Mouse (Mus musculus): ENCODE measurements around the gene Tmem248.

Tmem248 gene

GRCm38 (mm10) chr5:130204560-130204959, 12.3 kb upstream of the Tmem248 start:
- no peak for DNase-seq

- no peak for DNase-seq
Measured at GRCm38 (mm10) chr5:130205441-130206023, 11.3 kb upstream of the Tmem248 start.

- DNase-seq, result no peak
Measured at GRCm38 (mm10) chr5:130207299-130207698, 9.6 kb upstream of the Tmem248 start.

- DNase-seq, result no peak
Measured at GRCm38 (mm10) chr5:130212956-130213355, 3.9 kb upstream of the Tmem248 start.

- DNase-seq, result no peak
Measured at GRCm38 (mm10) chr5:130217406-130217805, 525 bp downstream of the Tmem248 start.

- DNase-seq, result no peak
Measured at GRCm38 (mm10) chr5:130218336-130218735, 1.5 kb downstream of the Tmem248 start.

- DNase-seq, result no peak
Measured at GRCm38 (mm10) chr5:130221316-130221715, 4.4 kb downstream of the Tmem248 start.

- DNase-seq, result no peak
Measured at GRCm38 (mm10) chr5:130221760-130222145, 4.9 kb downstream of the Tmem248 start.

- peak; percentile 94 to 95 for DNase-seq
Measured at GRCm38 (mm10) chr5:130222146-130223004, 5.5 kb downstream of the Tmem248 start.

GRCm38 (mm10) chr5:130226790-130227189, 9.9 kb downstream of the Tmem248 start:
- no peak for DNase-seq

- no peak for DNase-seq
Measured at GRCm38 (mm10) chr5:130228120-130228519, 11.2 kb downstream of the Tmem248 start.

- DNase-seq, result no peak
Measured at GRCm38 (mm10) chr5:130236302-130236701, 19.4 kb downstream of the Tmem248 start.

GRCm38 (mm10) chr5:130239236-130239635, 22.4 kb downstream of the Tmem248 start:
- no peak for DNase-seq

- DNase-seq, result no peak
Measured at GRCm38 (mm10) chr5:130239856-130240255, 23.0 kb downstream of the Tmem248 start.

- DNase-seq, result no peak
Measured at GRCm38 (mm10) chr5:130241426-130241825, 24.5 kb downstream of the Tmem248 start.

- no peak for DNase-seq
Measured at GRCm38 (mm10) chr5:130247823-130248222, 30.9 kb downstream of the Tmem248 start.

GRCm38 (mm10) chr5:130254164-130255016, 37.5 kb downstream of the Tmem248 start:
- DNase-seq, result no peak

- DNase-seq, result peak; percentile 96 to 97
Measured at GRCm38 (mm10) chr5:130255017-130255720, 38.3 kb downstream of the Tmem248 start, which contains the start of the genes Sbds and Tyw1. Gene Sbds, minus strand, starts transcription at chr5:130255530. Gene Tyw1, plus strand, starts transcription at chr5:130255619.

GRCm38 (mm10) chr5:130255799-130256525, 39.1 kb downstream of the Tmem248 start:
- DNase-seq, result peak in 1 of 2 experiments; percentile 30

- peak; percentile 90 to 92 for DNase-seq
Measured at GRCm38 (mm10) chr5:130256678-130257271, 39.9 kb downstream of the Tmem248 start.

GRCm38 (mm10) chr5:130257303-130257702, 40.4 kb downstream of the Tmem248 start:
- no peak for DNase-seq

Measured in B cell, adult 2 months (primary cell).